Mouse (Mus musculus): ENCODE measurements around the gene Zmym5. TPM values are rescaled to one million over a fixed set of nuclear protein-coding genes. Genes with fewer than 3 reads are reported as not detected.

Gene Zmym5
- polyA plus RNA-seq, 1 experiment from 2014 or later = 23.2 TPM

Other genes with a start within 250 kb of the Zmym5 start
- gene Cenpj, start 236.3 kb downstream of the Zmym5 start, polyA plus RNA-seq (2018) = 6.9 to 15.4 TPM (median 9.3 TPM) in 3 replicates
- 27.1 to 32.9 TPM (median 29.4 TPM) in 3 replicates for gene Parp4, start 236.1 kb downstream of the Zmym5 start, polyA plus RNA-seq (2018)
- gene Mphosph8, start 143.5 kb downstream of the Zmym5 start, polyA plus RNA-seq (2018) = 16.9 to 40.3 TPM (median 27.7 TPM) in 3 replicates
- gene Pspc1, start 33.4 kb downstream of the Zmym5 start, polyA plus RNA-seq (2018) = 7.7 to 26.9 TPM (median 15.4 TPM) in 3 replicates
- 17.9 to 26.5 TPM (median 24.2 TPM) in 3 replicates for gene Zmym2, start 74.9 kb upstream of the Zmym5 start, polyA plus RNA-seq (2018)
- gene Gja3, start 246.4 kb upstream of the Zmym5 start, polyA plus RNA-seq (2018) = not detected in 3 replicates